ENCODE assay signal across 18 mouse cellular contexts in the genomic region with DNA sequence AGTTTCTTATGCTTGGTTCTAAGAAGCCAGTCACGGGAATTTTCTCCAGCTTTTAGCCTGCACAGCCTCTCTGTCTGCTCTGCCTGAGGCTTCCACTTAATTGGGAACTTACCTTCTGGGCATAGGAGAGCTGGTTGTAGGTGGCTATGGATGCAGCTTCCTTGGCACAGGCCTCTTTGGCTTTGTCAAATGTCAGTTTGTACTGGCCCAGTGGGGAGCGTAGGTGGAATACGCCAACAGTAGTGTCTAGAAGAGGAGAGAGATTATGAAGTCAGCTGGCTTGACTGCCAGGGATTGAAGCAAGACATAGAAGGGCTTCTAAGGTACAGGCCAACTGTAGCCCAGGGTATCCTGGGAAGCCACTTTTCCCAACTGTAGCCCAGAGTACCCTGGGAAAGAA.
DNase-seq lines count a peak whose midpoint lies in the region; ATAC-seq lines count a peak whose summit lies in the region.
"Had no signal": no experiment of that assay in that cellular context is flagged by ENCODE, and none has a peak within 500 bp of the region (broad histone marks: within the 10 kb centered on the region; RNA-seq: fewer than 3 reads in every experiment).

No protein-coding gene starts in this region.

- peak; percentile 66 for ATAC-seq in frontal cortex, adult (ENCODE audit: low TSS enrichment)
- ATAC-seq: activated CD4-positive, CD25-positive, alpha-beta regulatory T cell, adult 4 months; CD4-positive, CD25-positive, alpha-beta regulatory T cell, adult 4 months; forebrain, embryonic 14.5 days; forebrain, embryonic 16.5 days; Patski had no signal

- DNase-seq in frontal cortex, postnatal 25 days (ENCODE audit: low spot score in 2 of 2), result no peak
- peak; percentile 59 for DNase-seq in brain, adult 2 months (ENCODE audit: low read depth, low spot score)
- DNase-seq in gonadal fat pad, adult 2 months (ENCODE audit: low read depth), result peak; percentile 45
- DNase-seq in adrenal gland, postnatal 25 days, result no peak
- DNase-seq: adrenal gland, adult 8-10 months; adrenal gland, postnatal 14 days; B cell, adult 2 months; cerebellum, adult 11-12 months; cerebellum, adult 2 months; cerebellum, adult 9-10 months; cerebellum, postnatal 10 days; cerebellum, postnatal 25 days had no signal

Comparison
In these comparisons a context has a peak if more than half of its experiments do, and no peak if none do; other contexts are left out.
1. DNase-seq: peak in brain, adult 2 months (single experiment) and gonadal fat pad, adult 2 months (single experiment); none in frontal cortex, postnatal 25 days (0 of 2) and adrenal gland, postnatal 25 days (single experiment).